Mouse (Mus musculus): Measurements from ENCODE around the gene Mga.

DNA sequence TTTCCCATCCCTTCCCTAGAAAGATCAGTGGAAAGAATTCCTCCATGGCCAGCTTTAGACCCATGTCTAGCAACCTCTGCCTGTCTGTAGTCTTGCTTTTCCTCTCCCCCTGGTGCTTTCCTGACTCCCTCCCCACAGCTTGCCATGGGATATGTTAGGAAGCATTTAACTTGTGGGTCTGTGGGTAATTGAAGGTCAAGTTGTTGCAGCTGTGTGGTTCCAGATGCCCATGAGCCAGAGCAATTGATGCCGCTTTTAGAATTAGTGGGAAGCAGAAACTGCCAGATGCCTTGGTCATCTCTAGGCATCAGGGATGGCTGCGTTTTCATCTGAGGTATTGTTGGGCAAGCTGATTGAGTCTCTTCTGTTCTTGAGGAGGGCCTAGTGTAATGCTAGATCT lies 84.6 kb downstream of the Mga start:
- TF ChIP-seq CTCF (conservative IDR thresholded peaks at IDR 0.05; ENCODE audit: low read length) (no peak), POU5F1 (IDR thresholded peaks at IDR 0.05; ENCODE audit: borderline replicate concordance, low read length) (no peak), NANOG (IDR thresholded peaks at IDR 0.05; ENCODE audit: borderline replicate concordance, low read length) (no peak)

All from E14TG2a.4 (cell line).